Mouse (Mus musculus) liver (tissue): ENCODE measurements around the gene Tcn2.
A peak's percentile ranks its signal among the peaks of the same experiment; 100 is the strongest.

ENCODE experiments used
- DNase-seq: peaks from one replicate; pipeline ENCODE4 v3.0.0-alpha.2; 2020; ENCODE audit warnings: mixed read lengths

Tcn2 gene

GRCm38 (mm10) chr11:3893970-3894369 is 38.0 kb downstream of the Tcn2 start:
- no peak for DNase-seq

GRCm38 (mm10) chr11:3887331-3887730 is 44.6 kb downstream of the Tcn2 start:
- DNase-seq = peak; percentile 52

DNA sequence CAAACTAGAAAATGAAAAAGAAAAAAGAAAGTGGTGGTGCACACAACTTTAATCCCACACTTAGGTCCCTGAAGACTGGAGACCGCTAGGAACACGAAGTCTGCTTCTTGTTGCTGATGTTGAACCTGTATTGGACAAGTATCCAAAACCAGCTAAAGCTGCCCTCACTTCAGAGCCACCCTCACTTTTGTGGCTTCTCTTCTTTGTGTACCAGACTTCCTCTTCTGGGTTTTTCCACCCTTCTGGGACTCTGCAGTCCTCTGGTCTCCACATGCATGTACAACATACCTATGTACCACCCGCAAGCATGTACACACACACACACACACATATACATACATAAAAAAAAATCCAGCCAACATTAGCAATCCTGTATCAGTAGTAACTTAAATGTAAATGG is 48.2 kb downstream of the Tcn2 start:
- DNase-seq = no peak

DNA sequence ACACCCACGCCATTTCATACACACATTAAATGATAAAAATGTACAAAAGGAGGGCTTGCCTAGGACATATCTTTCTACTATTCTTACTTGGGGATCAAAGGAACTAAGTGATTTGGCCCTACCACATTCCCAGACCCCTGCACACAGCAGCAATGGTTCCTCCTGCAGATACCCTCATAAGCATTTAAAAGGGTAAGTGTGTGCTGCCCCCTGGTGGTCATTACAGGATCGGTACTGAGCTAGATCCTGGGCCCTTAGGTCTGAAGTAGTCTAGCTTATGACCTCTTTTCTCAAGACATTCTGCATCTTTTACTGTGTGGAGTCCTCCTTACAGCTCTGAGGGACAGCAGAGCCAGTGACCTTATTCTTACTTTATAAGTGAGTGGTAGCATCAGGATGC is 52.1 kb downstream of the Tcn2 start:
- peak; percentile 76 for DNase-seq

DNA sequence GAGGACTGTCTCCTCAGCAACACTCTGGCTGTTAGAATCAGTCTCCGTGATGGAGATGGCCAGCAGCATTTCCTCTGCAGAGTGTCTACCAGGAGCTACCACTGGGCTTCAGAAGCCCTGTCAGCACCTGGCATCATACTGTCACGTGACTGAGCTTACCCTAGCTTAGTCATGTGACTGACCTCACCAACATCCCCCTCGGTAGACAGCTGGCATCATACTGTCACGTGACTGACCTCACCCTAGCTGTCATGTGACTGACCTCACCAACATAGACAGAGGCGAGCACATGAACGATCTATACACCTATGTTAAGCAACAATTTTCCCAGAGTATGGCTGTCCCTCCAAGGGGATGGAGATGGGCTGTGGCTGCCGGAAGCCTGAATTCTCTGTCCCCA is 53.3 kb downstream of the Tcn2 start:
- no peak for DNase-seq

DNA sequence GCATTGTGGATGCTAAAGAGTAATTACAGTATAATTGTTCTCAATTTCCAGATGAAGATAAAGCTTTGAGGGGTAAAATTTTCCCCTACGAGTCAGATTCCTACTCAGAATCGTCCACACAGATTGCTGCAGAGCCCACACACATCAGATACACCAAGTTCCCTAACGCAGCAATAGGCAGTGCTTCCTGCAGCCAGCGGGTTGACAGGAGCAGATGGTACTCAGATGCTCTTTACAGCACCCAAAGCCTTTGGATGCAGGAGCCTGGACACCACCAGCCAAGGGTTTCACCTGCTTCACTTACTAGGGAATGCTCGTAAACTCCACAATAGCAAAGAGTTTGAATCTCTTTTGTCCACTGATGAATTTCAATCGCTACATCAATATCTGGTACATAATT is 55.5 kb downstream of the Tcn2 start:
- no peak for DNase-seq
